Mouse (Mus musculus): Measurements from ENCODE around the gene Kansl1l.
"Not testable (repeated sequence)": the region's sequence is repeated elsewhere in the genome, so short reads cannot be mapped to it uniquely, and the experiment has no call there.

The Kansl1l gene

DNA sequence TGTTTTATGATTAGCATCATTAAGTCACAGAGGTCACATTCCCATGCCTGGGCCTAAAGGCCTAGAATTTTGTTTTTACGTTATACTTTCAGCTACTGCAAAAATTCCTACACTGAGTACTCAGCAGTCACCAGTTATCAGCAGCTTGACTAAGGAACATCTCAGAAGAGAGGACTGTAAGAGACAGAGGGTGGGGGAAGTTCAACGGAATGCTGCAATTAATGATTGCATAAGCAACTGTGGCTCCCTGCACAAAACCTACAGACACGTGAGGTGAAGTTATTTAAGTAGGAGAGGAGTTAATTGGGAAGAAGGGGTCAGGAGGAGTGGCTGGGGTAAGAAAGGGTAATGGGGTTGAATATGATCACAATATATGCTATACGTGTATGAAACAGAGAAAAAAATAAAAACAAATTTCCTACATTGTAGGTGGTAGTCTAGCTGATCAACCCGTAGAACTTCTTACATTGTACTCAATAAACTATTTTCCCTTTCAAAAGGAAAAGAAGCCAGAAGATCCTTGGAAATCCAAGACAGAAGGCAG lies 117.1 kb downstream of the Kansl1l start:
- DNase-seq (ENCODE audit: low read depth, low spot score): no peak

DNA sequence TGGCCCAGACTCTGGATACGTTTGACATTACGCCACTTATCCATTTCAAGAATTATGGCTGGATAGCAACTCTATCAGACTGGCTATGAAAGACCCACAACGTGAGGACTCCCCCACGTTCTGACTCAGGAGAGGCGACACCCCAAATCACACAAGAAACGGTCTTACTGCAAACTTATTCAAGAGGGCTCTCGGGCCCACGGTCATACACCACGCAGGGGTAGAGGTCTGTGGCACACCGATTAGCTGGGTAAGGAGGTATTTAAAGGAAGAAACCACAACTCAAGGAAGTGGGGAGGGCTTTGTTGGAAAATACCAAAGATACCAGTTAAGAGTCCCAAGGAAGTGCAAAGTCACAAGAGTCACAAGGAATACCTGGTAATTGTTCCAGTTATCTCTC lies 117.7 kb downstream of the Kansl1l start:
- DNase-seq (ENCODE audit: low read depth, low spot score): not testable (repeated sequence)

DNA sequence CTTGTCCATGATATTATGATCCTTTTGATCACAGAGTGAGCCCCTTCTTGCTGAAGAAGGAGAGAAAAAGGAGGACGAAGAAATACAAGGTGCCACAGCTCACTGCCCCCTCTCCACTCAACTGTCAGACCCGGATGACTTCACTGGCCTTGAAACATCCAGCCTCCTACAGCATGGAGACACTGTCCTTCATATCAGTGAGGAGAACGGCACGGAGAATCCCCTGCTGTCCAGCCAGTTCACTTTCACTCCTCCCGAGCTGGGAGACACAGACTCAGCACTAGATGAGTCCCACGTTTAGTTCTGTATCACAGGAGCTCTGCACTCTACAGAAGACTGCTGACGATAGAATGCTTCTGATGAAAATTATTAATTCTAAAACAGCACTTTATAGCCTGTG lies 122.1 kb downstream of the Kansl1l start:
- no peak for DNase-seq (ENCODE audit: low read depth, low spot score)

DNA sequence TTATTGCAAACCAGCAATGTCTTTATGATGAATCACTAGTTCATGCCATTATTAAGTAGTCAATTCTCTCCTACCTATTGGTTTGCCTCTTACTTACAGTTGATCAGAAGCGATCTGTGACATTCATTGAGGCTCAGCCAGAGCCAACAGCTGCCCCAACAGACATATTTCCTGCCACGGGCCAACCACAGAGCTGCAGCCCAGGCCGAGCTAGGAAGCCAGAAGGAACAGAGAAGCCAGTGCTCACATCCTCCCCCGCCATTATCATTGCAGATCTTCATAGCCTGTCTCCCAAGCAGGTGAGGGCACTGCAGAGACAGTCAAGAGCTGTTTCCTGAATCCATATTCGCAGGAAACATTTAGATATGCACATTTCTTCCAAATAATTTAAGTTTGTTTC lies 123.1 kb downstream of the Kansl1l start:
- DNase-seq (ENCODE audit: low read depth, low spot score): no peak

DNA sequence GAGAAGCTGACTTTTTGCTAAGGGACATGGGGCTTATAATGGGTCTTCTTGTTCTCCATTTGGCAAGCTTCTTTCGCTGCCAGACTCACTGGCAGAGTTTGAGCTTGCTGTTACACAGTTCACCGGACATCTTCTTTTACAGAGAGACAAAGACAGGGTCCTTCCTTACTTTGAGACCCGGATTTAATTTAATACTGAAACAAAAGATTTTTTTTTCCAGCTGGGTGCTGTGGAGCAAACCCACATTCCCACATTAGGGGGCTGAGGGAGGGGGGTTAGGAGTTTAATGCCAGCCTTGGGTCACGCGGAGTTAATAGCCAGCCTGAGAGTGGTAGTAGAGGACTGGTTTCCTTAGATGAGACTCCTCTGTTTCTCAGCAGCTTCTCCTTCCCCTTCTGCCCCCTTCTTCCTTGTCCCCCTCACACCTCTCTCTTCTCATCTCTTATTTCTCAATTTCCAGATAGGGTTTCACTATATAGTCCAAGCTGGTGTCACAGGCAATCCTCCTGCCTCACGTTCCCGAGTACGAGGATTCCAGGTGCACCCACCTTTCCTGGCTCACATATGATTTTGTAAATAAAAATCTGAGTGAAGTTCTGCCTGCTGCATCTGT lies 124.5 kb downstream of the Kansl1l start:
- DNase-seq (ENCODE audit: low read depth, low spot score): no peak

DNA sequence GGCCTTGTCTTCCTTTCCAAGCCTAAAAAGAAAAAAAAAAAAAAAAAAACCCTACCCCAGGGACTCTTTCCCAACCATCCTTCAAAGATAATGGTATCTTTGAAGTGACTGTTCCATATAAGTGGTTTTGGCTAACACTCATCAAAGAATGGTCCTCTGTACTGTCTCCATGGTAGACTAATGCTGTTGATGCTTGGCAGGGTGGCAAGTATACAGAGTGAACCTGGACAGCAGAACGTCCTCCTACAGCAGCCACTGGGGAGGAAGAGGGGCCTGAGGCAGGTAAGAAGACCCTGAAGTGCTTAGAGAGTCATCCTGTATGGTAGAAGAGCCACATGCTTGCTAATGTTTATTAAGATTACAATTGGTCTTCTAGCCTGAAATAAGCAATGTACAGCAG lies 125.1 kb downstream of the Kansl1l start:
- DNase-seq (ENCODE audit: low read depth, low spot score): no peak

DNA sequence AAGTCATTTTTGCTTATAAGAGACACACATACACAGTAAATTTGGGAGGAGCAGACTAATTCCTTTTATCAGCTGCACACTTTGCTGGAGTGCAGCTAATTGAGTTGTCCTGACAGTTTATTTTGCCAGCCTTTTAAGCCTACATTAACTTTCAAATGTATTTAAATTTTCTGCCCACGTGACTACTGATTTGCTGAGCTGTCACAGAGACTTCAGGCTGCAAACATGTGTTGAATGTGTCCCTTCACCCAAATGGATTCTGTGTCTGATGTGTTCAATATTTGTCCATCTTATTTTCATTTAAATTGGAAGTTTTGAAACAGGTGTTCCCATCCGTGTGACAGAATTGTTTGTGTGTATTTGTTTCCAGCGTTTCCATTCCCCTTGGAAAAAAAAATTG lies 125.6 kb downstream of the Kansl1l start:
- DNase-seq (ENCODE audit: low read depth, low spot score): no peak

DNA sequence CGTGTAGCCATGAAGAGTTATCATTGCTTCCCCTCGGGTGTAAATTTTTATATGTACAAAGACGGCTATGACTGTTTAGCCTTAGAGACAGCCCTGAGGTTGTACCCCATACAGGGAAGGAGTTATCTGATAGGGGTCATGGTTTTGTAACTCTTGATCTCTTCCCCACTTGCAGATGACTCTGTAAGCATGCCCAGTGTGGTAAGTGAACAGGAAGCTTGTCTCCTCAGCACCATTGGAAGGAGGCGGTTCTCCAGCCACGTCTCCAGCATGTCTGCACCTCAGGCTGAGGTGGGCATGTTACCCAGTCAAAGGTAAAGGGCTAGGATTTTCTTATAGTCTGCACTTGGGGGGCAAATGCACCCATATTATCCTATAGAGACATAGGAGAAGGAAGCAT lies 134.4 kb downstream of the Kansl1l start:
- no peak for DNase-seq (ENCODE audit: low read depth, low spot score)

DNA sequence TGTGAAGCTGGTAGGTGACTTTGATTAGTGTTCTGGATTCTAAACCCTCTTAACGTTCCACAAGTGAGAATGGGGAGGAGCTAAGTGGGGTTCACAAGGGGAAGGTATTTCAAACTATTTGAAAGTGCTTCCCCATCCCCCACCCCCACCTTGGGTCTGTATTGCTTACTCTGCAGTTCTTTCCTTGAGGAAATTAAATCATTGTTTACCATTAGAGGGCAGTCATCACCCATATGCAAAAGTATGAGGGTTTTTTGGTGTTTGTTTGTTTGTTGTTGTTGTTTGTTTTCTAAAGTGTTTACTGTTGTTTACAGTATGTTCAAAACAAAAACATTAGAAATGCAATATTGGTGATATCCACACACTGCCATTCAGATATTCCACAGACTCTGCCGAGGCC lies 138.7 kb downstream of the Kansl1l start:
- no peak for DNase-seq (ENCODE audit: low read depth, low spot score)

DNA sequence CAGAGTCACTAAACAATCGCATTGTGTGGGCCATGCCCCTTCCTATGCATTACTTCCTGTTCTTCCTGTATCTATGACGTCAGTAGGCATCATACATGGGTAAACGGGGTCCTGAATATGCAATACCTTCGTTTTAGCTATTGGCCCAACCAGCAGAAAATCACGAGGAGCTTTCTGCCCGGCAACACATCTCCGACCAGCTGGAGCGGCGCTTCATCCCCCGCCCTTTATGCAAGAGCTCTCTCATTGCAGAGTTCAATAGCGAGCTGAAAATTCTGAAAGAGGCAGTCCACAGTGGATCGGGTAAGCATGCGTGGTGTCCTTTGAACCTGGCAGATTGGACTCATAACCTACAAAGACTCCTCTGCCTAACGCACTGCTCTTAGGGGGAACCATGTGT lies 139.4 kb downstream of the Kansl1l start:
- no peak for DNase-seq (ENCODE audit: low read depth, low spot score)

DNA sequence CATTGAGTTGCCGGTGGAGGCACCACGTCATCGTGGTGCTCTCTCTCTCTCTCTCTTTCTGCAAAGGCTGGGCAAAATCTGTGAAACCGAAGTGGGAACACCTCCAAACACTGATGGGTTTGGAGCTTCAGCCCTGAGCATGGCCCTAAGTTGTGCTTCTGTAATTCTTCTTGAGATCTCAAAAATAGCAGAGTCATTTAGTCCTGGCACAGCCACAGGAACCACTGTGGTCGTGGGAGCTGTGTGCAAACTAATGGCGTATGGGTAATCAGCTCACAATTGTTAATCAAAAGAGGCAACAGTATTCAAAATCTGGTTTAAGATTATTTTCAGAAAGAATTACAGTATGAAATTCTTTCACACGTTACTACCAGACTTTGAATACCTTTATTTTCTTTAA lies 144.6 kb downstream of the Kansl1l start:
- no peak for DNase-seq (ENCODE audit: low read depth, low spot score)

DNA sequence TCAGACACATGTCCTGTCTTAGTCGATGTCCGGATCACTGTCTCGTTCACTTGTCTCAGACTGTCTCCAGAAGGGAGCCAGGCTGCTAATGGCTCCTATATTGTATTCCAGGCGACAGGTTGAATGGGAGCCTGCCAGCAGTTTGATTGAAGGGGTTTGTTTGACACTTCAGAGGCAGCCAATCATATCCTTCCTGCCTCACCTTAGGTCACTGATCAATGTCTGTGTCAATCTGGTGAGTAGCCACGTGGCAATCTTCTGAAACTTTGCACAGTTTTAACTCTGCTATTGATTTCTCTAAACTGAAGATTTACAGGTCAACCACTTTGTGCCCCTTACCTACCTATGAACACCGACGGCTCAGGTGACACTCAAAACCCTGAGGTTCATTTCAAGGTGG lies 145.9 kb downstream of the Kansl1l start:
- DNase-seq (ENCODE audit: low read depth, low spot score): no peak
